Mouse (Mus musculus): ENCODE data around the gene Tbc1d8.
A peak's percentile ranks its signal among the peaks of the same experiment; 100 is the strongest.

Tbc1d8 gene

DNA sequence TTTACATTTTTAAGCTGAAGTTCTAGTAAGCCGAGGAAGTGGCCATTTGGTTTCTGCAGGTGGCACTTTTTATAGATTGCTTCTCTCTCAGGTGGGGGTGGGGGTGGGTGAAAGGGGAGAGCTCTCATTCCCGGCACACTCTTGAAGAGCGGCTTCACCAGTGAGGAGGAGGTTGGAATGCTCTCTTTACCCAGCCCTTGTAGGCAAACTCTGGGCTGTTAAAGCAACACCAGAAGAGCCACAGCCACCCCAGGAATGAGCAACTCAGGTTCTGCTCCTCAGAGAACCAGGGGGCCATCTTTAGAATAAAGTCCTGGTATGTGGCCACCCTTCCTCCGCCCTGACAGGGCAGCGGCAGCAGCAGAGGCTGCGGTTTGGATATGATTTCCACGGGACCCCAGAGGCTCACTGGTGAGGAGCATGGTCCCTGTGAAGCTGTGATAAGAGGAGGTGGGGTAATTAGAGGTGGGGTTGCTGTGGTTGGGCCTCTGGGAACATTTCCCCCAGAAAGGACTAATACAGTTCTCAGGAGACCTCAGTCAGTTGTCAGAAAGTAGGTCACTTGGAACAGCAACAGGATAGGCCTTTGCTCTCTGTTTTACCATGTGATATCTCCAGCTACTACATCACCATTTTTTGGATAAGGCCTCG is 85.2 kb downstream of the Tbc1d8 start:
- no peak for DNase-seq (ENCODE audit: low spot score)

DNA sequence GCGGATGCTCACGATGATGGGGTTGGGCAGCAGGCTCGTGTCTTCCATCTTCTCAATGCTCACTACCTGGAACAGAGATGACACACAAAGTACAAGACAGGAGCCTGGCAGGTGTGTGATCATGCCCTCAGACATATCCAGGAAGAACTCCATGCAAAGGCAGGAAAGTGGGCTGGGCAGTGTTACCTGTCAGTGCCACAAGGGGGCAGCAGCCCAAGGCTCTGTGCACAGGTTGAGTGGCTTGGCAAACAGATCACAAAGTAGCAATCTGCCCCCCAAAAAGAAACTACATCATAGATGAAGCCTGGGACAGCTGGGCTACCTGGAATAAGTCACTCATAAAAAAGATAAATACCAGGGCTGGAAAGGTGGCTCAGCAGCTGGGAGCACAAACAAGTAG is 86.4 kb downstream of the Tbc1d8 start:
- peak; percentile 45 for DNase-seq (ENCODE audit: low spot score)

DNA sequence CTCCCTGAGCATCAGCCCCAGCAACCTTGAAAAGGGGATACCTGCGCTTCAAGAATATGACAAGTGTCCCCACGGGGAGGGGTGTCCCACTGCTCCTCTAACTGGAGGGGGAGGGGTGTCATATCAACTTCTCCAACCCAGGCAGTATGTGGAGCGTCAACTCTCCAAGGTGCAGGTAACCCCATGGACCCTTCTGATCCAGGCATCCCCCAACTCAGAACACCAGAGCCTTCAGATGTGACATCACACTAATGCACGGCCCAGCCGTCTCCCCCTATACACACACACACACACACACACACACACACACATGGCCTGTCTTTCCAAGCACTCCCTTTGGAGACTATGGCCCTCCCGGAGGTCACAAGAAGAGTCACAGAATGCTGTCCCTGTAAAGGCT is 86.9 kb downstream of the Tbc1d8 start:
- DNase-seq (ENCODE audit: low spot score), result no peak

DNA sequence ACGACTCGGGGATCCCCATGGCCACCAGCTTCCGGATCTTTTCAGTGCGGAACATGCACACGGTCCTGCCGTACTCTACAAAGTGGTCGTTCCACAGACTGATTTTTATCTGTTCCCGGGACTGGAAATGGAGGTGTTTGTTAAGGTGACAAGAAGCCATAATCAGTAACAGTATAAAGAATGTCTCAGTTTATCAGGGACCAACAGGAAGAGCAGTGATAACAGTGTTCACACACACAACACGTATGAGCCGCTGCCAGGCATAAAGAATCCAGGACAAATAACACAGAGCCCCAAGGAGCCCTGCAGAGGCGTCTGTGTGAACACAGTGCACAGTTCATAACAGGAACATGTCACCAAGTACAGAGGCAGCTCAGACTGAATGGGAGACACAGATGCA is 89.2 kb downstream of the Tbc1d8 start:
- DNase-seq (ENCODE audit: low spot score), result no peak

DNA sequence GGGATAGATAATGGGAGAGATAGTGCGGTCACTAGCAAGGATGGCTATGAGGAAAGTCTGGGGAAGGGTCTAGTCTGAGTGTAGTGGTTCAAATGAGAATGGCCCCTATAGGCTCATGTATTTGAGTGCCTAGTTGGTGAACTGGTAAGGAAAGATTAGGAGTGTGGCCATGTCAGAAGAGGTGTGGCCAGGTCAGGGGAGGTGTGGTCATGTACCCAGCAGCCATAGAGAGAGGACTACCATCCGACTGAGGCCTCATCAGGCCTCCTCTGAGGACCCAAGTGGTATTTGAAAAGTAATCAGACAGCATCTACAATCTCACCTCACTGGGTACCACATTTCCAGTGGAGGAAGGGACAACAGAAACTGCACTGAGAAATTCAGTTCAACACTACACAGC is 90.4 kb downstream of the Tbc1d8 start:
- DNase-seq (ENCODE audit: low spot score), result no peak

DNA sequence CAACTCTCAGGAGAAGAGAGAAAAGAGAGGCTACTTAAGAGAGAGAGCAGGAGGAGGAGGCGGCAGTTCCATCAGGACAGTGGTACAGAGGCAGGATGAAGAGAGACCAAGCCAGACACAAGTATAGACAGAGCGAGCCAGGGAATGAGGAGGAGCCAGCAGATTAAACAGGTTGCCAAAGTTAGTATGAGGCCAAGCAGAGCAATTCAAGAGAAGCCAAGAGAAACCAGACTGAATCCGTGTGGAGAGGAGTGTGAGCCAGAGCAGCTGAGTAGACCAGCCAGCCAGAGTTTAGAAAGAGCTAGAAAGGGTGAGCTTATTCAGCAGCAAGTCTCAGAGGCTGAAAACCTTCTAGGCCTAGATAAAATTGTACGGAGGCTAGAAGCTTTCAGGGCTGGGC is 91.1 kb downstream of the Tbc1d8 start:
- no peak for DNase-seq (ENCODE audit: low spot score)

DNA sequence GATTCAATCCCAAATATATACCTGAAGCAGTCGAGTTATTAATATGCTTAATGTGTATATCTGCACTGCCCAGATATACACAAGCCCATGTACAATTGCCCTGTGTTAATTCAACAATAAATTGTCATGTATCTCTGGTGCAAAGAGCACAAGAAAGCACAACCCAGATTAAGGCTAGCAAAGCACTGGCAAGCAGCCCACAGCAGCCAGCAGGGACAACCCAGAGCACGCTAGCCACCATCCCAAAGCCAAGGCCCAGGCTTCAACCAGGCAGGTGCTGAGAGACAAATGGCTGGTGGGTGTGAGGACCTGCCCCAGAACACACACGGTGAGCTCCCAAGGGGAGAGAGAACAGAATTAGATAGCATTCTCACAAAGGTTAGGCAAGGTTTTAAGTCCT is 92.1 kb downstream of the Tbc1d8 start:
- no peak for DNase-seq (ENCODE audit: low spot score)

DNA sequence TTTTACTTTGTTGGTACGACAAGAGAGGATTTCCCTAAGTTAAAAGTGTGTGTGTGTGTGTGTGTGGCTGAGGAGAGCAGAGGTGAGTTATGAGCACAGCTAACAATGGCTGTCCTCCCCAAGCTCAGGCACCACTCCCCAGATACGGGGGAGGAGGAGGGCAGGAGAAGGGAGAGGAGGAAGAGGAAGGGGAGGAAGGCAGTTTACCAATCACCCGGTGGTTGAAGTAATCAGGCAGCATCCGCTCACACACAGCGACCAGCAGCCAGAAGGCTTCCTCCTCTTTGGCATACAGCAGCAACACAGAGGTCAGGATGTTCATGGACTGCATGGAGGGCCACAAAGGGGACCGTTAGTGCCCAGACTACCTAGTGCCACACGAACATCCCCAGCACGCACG is 93.6 kb downstream of the Tbc1d8 start:
- no peak for DNase-seq (ENCODE audit: low spot score)

DNA sequence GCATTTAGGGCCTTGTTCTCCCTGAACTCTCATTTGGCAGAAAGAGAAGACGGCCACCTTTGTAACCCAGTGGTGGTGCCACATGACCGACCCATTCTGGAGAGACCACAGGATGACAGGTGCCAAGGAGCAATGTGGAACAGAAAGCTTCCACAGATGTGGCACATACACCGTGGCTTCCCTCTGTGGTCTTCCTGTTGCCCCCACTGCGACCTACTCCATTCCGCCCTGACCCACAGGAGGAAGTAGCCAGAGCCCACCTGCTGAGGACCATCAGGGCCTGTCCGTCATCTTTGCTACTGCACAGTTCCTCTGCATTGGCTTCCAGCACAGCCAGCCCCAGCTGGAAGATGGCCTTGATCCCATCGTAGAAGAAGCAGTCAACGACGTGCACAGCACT is 97.5 kb downstream of the Tbc1d8 start:
- no peak for DNase-seq (ENCODE audit: low spot score)

DNA sequence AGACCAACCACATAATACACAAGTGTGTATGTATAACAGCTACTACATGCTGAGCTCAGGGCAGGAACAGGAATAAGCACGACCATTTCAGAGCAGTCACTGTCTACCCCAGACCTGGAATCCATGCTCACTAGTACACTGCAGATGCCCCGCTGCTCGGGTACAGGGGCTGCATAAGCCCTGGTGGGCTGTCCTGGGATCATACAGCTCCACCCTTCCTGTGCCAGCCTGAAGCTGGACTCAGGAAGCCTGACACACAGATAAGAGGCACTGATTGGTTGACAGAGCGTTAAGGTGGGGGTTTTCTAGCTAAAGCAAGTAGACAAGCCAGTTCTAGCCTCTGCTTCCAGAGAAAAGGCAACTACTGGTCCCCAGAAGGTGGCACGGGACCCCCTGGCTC is 99.5 kb downstream of the Tbc1d8 start:
- DNase-seq (ENCODE audit: low spot score), result no peak

DNA sequence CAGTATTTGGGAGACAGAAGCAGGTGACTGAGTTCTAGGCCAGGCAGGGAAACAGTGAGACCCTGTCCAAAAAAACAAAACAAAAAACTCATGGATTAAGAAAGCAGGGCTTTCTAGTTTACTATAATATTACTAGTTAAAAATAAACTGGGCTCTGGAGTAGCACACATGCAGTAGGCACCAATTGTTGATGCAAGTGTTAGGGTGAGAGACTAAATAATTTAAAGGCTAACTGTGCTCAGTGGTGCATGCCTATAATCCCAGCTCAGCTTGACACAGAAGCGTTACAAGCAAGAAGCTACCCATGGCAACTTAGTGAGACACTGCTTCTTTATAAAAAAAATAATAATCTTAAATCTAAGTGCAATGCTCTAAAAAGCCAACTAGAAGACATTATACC is 100.0 kb downstream of the Tbc1d8 start:
- DNase-seq (ENCODE audit: low spot score), result no peak

DNA sequence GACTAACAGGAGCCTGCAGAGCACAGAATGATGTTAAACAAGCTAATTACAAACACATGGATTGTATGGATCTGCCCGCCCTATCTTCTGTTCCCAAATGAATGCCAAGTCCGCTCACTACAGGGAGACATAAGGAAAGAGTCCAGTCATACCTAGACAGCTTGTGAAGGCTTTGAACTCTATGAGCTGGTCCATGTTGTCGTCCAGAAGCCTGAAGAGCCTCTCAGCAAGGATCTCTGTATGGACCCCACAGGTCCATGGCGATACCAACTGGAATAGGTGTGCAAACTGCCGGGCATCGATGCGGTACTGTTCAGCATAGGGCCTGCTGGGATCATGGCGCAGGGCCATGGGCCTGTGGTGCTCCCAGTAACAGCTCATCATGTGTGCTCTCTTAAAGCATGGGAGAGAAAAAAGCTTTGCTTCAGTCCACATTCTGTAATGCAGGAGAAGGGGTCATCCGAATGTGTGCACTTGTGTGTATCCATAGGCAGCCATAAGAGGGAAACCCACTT is 101.8 kb downstream of the Tbc1d8 start:
- no peak for DNase-seq (ENCODE audit: low spot score)

DNA sequence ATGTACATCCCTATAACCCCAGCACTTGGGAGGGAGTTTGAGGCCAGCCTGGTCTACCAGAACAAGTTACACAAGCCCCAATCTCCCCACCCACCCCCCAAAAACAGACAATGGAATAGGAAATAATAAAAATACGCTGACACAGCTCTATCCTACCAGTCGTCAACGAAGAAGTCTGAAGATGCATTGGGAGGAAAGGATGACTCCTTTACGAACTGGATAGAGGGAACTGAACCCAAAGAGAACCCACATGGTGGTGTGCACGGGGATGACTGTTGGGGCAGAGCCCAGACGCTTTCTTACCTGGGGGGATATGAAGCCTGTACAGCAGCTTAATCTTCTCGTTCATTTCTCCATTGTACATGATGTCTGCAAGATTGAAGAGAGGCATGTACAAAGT is 102.4 kb downstream of the Tbc1d8 start:
- no peak for DNase-seq (ENCODE audit: low spot score)

DNA sequence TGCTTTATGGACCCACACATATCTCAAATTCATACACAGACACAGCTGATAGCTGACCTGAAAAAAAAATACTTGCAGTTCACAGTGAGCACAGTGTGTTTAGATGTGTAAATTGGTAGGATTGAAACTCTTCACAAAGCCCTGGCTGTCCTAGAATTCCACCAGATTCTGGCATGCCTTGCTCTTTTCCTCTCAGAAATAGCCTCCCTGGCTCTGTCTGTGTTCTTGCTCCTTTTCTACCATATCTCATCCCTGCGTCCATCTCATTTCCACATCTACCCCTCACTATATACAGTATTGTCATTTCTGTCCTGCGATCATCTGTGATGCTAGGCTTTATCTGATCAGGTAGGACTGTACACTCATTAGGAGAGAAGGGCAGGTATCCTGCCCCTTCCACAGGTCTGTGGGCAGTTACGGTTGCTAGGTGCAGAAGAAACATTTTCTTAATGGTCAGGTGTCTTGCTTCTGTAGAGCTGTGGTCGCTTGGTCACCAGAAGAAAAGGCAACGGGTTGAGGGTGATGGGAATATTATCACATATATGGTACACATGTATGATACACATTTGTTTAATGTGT is 104.2 kb downstream of the Tbc1d8 start:
- no peak for DNase-seq (ENCODE audit: low spot score)

DNA sequence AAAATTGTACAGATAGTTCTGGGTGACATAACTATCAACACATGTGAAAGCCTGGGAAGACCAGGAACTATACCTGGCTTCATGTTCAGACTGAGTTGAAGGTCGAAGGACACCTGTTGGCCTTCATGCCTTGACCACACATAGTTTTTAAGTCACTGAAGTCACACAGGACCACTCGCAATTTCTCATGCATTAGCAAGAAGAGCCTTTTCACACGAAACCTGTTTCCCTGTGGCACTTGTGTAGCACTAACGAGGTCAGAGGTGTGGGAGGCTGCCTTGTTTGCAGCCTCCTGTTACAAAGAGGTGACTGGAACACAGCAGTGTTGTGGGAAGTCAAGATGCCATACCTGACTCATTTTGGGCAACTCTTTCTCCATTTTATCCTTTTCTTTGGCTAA is 105.2 kb downstream of the Tbc1d8 start:
- DNase-seq (ENCODE audit: low spot score), result no peak

DNA sequence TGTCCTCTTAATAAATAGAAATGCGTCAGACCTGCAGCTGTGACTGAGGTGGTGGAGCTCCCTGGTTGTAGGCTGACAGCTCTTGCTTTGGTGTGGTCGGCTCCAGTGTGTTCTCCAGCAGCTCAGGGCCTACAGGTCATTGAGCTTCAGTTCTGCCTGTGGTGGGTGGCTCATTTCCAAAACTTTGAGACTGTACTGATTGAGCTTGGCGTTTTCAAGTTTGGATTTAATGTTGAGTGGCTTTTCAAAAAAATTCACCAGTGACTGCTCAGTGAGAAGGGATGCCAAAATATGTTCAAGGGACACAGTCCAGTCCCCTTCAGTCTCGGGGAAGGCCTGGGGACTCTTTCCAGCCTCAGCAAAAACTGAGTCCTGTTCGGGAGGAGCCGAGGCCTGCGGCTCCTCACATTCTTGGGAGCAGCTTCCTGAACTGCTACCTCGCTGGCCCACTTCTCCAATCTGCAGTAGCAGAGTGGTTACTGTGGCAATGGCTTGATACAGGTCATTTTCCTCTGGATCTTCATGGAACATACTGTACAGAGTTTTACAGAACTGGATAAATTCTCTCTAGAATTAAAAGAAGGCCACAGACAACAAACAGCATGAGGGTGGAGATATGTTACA is 106.2 kb downstream of the Tbc1d8 start:
- no peak for DNase-seq (ENCODE audit: low spot score)

DNA sequence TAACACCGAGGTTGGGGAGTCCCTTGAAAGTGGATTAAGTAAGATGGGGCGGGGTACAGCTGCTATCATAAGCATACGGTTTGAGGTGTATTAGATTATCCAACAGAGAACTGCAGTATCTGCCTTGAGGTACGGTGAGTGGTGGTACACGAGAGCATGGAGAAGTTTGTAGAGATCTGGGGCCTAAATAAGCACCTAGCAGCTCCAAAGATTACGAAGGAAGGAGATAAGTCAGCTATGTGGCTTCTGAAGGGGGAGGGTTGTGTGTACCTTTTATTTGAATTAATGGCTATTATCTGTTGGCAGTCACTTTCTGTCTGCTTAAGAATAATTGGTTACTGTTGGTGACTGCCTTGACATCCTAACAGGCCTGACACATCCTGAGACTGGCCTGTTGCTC is 108.1 kb downstream of the Tbc1d8 start:
- no peak for DNase-seq (ENCODE audit: low spot score)

DNA sequence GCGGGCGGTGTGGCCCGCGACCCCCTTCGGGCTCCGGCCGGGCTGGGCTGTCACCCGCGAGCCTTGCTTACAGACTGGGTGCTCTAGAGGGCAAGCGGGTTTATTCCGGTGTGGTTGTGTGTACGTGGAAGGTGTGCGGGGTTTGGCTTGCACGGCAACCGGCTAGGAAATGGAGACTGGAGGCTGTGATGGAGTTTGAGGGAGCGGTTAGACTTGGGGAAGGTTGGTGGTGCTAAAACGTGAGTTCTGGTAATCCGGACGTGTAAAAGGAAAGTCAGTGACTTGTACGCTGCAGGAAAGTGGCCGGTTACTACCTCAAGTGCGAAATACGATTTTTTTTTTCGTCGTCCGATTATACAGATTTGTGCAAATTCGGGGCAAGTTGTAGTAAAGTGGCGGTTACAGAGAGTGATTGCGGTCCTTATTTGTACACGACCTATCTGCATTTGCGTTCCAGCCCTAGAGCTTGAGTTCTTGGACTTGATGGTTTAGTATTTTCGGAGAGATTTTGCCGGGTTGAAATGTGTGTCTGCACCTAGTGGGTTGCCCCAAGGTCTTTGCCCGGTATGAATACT is 110.2 kb downstream of the Tbc1d8 start:
- DNase-seq (ENCODE audit: low spot score), result peak; percentile 34

DNA sequence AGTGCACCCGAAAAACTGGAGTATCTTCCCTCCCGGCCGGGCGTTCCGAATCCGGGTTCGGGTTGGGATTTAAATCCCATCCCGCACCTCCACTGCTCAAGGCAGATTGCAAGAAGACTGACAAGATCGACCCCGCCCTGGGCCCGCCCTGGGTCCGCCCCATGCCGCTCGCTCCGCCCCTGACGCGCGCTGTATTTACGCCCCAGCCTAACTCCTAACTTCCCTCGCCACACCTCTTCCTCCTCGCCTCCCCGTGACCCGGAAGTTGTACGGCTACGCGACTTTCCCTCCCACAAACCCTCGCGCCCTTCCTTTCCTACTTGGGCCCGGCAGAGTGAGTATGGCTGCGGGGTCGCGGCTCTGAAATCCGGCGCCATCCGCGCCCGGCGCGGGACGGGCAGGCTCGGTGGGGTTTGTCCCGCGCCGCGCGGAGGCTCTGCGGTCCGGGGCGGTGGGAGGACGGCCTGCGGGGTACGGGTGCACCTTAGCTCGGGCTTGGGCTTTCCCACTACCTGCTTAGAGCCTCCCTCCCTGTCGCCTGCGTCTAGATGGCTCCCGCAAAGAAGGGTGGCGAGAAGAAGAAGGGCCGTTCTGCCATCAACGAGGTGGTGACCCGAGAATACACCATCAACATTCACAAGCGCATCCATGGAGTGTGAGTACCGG is 110.8 kb downstream of the Tbc1d8 start, which contains the start of gene Rpl31:
Gene Rpl31 (plus strand): TSS at position 242 of the 666 bp plus-strand sequence.
- DNase-seq (ENCODE audit: low spot score), result peak; percentile 95

DNA sequence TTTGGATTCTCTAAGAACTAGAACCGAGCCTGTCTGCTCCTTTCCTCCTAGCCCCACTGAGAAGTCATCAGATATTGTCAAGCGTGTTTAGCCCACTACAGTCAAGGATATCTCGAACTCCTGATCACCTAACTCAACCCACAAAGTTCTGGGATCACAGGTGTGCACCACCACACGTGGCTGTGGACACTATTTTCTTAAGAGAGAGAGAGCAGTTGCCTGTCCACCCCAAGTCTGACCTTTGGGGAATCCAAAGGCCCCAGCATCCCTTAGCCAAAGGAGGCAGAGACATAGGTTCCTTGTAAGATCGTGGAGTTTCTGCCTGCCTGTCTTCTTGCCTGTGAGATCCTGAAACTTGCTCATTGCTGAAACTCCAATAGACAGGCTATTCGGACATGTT is 111.5 kb downstream of the Tbc1d8 start:
- no peak for DNase-seq (ENCODE audit: low spot score)

DNA sequence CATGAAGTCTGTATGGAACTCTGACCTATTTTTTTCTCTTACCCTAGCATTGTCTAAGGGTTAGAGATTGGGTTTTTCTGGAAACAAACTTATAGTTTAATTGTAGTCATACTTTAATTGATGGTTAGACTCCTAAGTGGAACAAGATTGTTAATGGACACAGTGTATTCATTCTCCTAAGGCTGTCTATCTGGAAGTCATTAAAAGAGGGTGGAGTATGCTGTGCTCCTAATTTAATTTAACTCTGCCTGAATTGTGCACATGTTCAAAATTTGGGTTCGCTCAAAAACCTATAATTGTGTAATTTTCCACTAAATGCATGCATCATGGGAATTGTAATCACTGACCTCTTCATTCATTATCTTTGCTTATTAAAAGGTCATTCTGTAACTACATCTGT is 113.0 kb downstream of the Tbc1d8 start:
- DNase-seq (ENCODE audit: low spot score), result peak; percentile 45

DNA sequence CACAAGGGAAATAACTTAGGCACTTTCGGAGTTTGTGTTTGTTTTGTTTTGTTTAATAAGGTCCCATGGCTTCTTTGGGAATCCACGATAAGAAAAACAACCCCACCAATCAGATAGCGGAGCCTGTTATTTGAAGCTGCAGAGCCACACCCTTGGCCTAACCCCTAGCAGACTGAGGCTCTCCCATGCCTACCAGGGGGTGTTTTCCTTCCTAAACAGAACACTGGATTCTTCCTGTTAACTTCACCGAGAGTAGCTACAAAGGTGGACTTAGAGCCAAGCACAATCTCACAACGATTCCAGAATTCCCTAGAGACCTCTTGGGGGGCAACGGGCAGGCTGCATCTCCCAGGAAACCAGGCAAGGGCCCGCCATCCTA is 116.1 kb downstream of the Tbc1d8 start:
- no peak for DNase-seq (ENCODE audit: low spot score)
